Mouse (Mus musculus) liver, embryonic 14.5 days (tissue): Measurements from ENCODE around the gene Inpp5b. TPM values are rescaled to one million over a fixed set of nuclear protein-coding genes. Genes with fewer than 3 reads are reported as not detected.
A peak's percentile ranks its signal among the peaks of the same experiment; 100 is the strongest.

Experiments
- ATAC-seq: fragments of 200-750 bp; cut with Nextera tagmentation; 2 replicates; pipeline ENCODE4 v1.8.0; 2017; ENCODE audit warnings: moderate number of reproducible peaks, mild to moderate bottlenecking, moderate library complexity; ENCODE audit not compliant: insufficient read depth
- DNase-seq, 3 experiments: peaks; one replicate each; pipeline ENCODE4 v3.0.0-alpha.2; 2012 to 2013; ENCODE audit warnings: low read depth in 3 of 3, low spot score in 3 of 3
- H3K27ac ChIP-seq: fragments of 300-500 bp; sonication (generic); 2 replicates; pipeline ENCODE4 v1.5.1; 2014; ENCODE audit warnings: moderate library complexity, mild to moderate bottlenecking, control low read depth, inconsistent platforms
- H3K27me3 ChIP-seq: fragments of 300-500 bp; sonication (generic); 2 replicates; pipeline ENCODE4 v1.6.1; 2014; ENCODE audit warnings: mild to moderate bottlenecking, low read length, moderate library complexity; ENCODE audit not compliant: control insufficient read depth, insufficient read depth
- H3K36me3 ChIP-seq: fragments of 300-500 bp; sonication (generic); replicated peaks from 2 replicates; pipeline ENCODE4 v1.6.1; 2014; ENCODE audit warnings: low read depth; ENCODE audit not compliant: control insufficient read depth, insufficient read depth
- H3K4me1 ChIP-seq, 2 experiments: fragments of 200-500 bp in 1 of 2; fragments of 300-500 bp in 1 of 2; sonication (generic) in 1 of 2; replicated peaks; 2 replicates each; pipeline ENCODE4 v1.6.1; 2012 to 2014; ENCODE audit warnings: antibody characterized with exemption in 1 of 2, inconsistent platforms in 1 of 2, low read length in 1 of 2; ENCODE audit not compliant: control insufficient read depth in 2 of 2, insufficient read depth in 2 of 2
- H3K4me2 ChIP-seq: fragments of 300-500 bp; sonication (generic); 2 replicates; pipeline ENCODE4 v1.6.1; 2014; ENCODE audit warnings: low read depth, mild to moderate bottlenecking, control low read depth, moderate library complexity
- H3K4me3 ChIP-seq, 2 experiments: fragments of 200-500 bp in 1 of 2; fragments of 300-500 bp in 1 of 2; sonication (generic) in 1 of 2; 2 replicates each; pipeline ENCODE4 v1.5.1; 2012 to 2014; ENCODE audit warnings: low read depth in 2 of 2, low read length in 2 of 2, mild to moderate bottlenecking in 2 of 2, control low read depth in 1 of 2, inconsistent platforms in 1 of 2, moderate library complexity in 1 of 2; ENCODE audit not compliant: insufficient read depth in 1 of 2
- H3K9ac ChIP-seq: fragments of 300-500 bp; sonication (generic); replicated peaks from 2 replicates; pipeline ENCODE4 v1.6.1; 2014; ENCODE audit warnings: mild to moderate bottlenecking, control low read depth, moderate library complexity
- H3K9me3 ChIP-seq: fragments of 300-500 bp; sonication (generic); 2 replicates; pipeline ENCODE4 v1.6.1; 2016; ENCODE audit warnings: low read length, mixed read lengths; ENCODE audit not compliant: control insufficient read depth
- CTCF ChIP-seq: IDR thresholded peaks from 2 replicates; pipeline ENCODE4 v1.5.1; 2016; ENCODE audit warnings: antibody characterized with exemption, low read depth, control low read depth
- EP300 ChIP-seq: IDR thresholded peaks from 2 replicates; pipeline ENCODE4 v1.6.1; 2016; ENCODE audit warnings: antibody characterized with exemption, low read depth
- WGBS: fragments of 180-500 bp; shearing (Covaris S2); extraction: QIAGEN DNeasy Blood & Tissue Kit; methylation state at CpG from one replicate; pipeline ENCODE4 v1.1.7; 2014; ENCODE audit not compliant: insufficient replicate concordance; 5-methylcytosine and 5-hydroxymethylcytosine counted together
- polyA plus RNA-seq, 2 experiments: library from polyadenylated mRNA; depleted of rRNA in 1 of 2; stranded (reverse) in 1 of 2; unstranded in 1 of 2; fragments of >200 nt; fragmentation: Nextera tagmentation in 1 of 2; extraction: Ambion mirVana in 1 of 2; gene quantifications; 2 replicates each; pipeline versions ENCODE4 v1.2.1 to v1.2.3; 2012 to 2014

The Inpp5b gene
- polyA plus RNA-seq, 2 experiments: 36.6 to 36.7 TPM

- TF ChIP-seq EP300 (no peak), CTCF (no peak)
- Histone ChIP-seq H3K4me1 (peaks cover 31 to 45% of the 10 kb centered on the region in 2 experiments), H3K27ac (peak overlapping the region; percentile 14), H3K9ac (no peak overlapping the region), H3K4me3 (no peak overlapping the region), H3K36me3 (no peaks in the 10 kb centered on the region; the same call in none of the 2 replicates), H3K27me3 (no peaks in the 10 kb centered on the region), H3K9me3 (no peaks in the 10 kb centered on the region), H3K4me2 (peak overlapping the region; percentile 34)
- no peak for DNase-seq
- WGBS: 52% methylated on average over 23 of the region's 23 CpGs
- ATAC-seq: no peak
These were observed 24.3 kb downstream of the Inpp5b start for GRCm38 (mm10) chr4:124765802-124766565.

- H3K4me3 ChIP-seq: no peak overlapping the region
- H3K27me3 ChIP-seq: no peaks in the 10 kb centered on the region
- peak overlapping the region; percentile 14 for H3K27ac ChIP-seq
- H3K36me3 ChIP-seq: no peaks in the 10 kb centered on the region; the same call in none of the 2 replicates
- H3K9ac ChIP-seq: no peak overlapping the region
- ATAC-seq: no peak
- H3K9me3 ChIP-seq: no peaks in the 10 kb centered on the region
- H3K4me2 ChIP-seq: peak overlapping the region; percentile 34
- DNase-seq: no peak
- TF ChIP-seq CTCF: no peak
- TF ChIP-seq EP300: no peak
- H3K4me1 ChIP-seq: peaks cover 32 to 49% of the 10 kb centered on the region in 2 experiments
- WGBS: 25% methylated on average over 2 of the region's 2 CpGs
These were observed 24.9 kb downstream of the Inpp5b start for GRCm38 (mm10) chr4:124766566-124766940.

- DNase-seq: peak in 1 of 3 experiments; percentile 42
- H3K4me3 ChIP-seq: peak overlapping the region in 1 of 2 experiments; percentile 27; a peak in 2 of 4 replicates
These were observed 27.4 kb downstream of the Inpp5b start for GRCm38 (mm10) chr4:124768963-124769591.

GRCm38 (mm10) chr4:124770624-124771023, 29.0 kb downstream of the Inpp5b start:
- Histone ChIP-seq H3K9ac (no peak overlapping the region), H3K36me3 (no peaks in the 10 kb centered on the region; the same call in 1 of the 2 replicates), H3K9me3 (no peaks in the 10 kb centered on the region), H3K4me2 (no peak overlapping the region), H3K27ac (no peak overlapping the region), H3K4me1 (peaks cover 70 to 80% of the 10 kb centered on the region in 2 experiments), H3K4me3 (no peak overlapping the region), H3K27me3 (no peaks in the 10 kb centered on the region)
- TF ChIP-seq CTCF (peak; percentile 30; the same call in 1 of the 2 replicates), EP300 (no peak)
- DNase-seq (no peak), ATAC-seq (no peak)
- WGBS: 58% methylated on average over 5 of the region's 5 CpGs

More at GRCm38 (mm10) chr4:124768963-124769591, 27.4 kb downstream of the Inpp5b start:
- Histone ChIP-seq H3K36me3 (no peaks in the 10 kb centered on the region; the same call in 1 of the 2 replicates), H3K27ac (peak overlapping the region; percentile 78), H3K9ac (peak overlapping the region; percentile 48), H3K4me1 (peaks cover 55 to 72% of the 10 kb centered on the region in 2 experiments), H3K4me2 (peak overlapping the region; percentile 61), H3K9me3 (no peaks in the 10 kb centered on the region), H3K27me3 (no peaks in the 10 kb centered on the region)
- WGBS: 18% methylated on average over 13 of the region's 13 CpGs
- no peak for TF ChIP-seq CTCF
- ATAC-seq: peak; percentile 71

GRCm38 (mm10) chr4:124772125-124772524, 30.5 kb downstream of the Inpp5b start:
- DNase-seq (no peak), ATAC-seq (no peak)
- Histone ChIP-seq H3K27me3 (no peaks in the 10 kb centered on the region), H3K4me2 (peak overlapping the region; percentile 22; the same call in 1 of the 2 replicates), H3K9me3 (no peaks in the 10 kb centered on the region), H3K4me1 (peaks cover 63 to 72% of the 10 kb centered on the region in 2 experiments), H3K9ac (no peak overlapping the region), H3K36me3 (peaks cover 1% of the 10 kb centered on the region), H3K27ac (peak overlapping the region; percentile 36), H3K4me3 (no peak overlapping the region)
- TF ChIP-seq CTCF (no peak), EP300 (no peak)
- 16% methylated on average over 4 of the region's 4 CpGs for WGBS
